Mouse (Mus musculus) embryonic fibroblast, embryonic 13.5 days (primary cell): ENCODE results near the gene Nsmce3.

Experiments
- CTCF ChIP-seq: IDR thresholded peaks from 2 replicates; pipeline ENCODE4 v1.5.1; 2011; ENCODE audit warnings: mild to moderate bottlenecking, control low read depth, low read length, moderate library complexity, borderline replicate concordance; ENCODE audit not compliant: insufficient read depth
- POLR2A ChIP-seq: IDR thresholded peaks from 2 replicates; pipeline ENCODE4 v1.6.1; 2011; ENCODE audit warnings: low read depth, mild to moderate bottlenecking, control low read depth, low read length, moderate library complexity

GRCm38 (mm10) chr7:64880415-64880814 is 7.6 kb upstream of the Nsmce3 start:
- no peak for TF ChIP-seq CTCF
- TF ChIP-seq POLR2A: no peak
